Mouse (Mus musculus) kidney, embryonic 14.5 days (tissue): ENCODE results near the gene Lig3. TPM values are rescaled to one million over a fixed set of nuclear protein-coding genes. Genes with fewer than 3 reads are reported as not detected.
A peak's percentile ranks its signal among the peaks of the same experiment; 100 is the strongest.

Experiments
- ATAC-seq: fragments of 200-750 bp; cut with Nextera tagmentation; 2 replicates; pipeline ENCODE4 v1.8.0; 2017; ENCODE audit warnings: moderate number of reproducible peaks, mild to moderate bottlenecking, moderate TSS enrichment, moderate library complexity; ENCODE audit not compliant: low FRiP score, low TSS enrichment
- H3K27ac ChIP-seq: fragments of 300-500 bp; sonication (generic); 2 replicates; pipeline ENCODE4 v1.5.1; 2014; ENCODE audit warnings: low read depth, mild to moderate bottlenecking, low read length, moderate library complexity, mixed read lengths
- H3K27me3 ChIP-seq: fragments of 300-500 bp; sonication (generic); 2 replicates; pipeline ENCODE4 v1.6.1; 2014; ENCODE audit warnings: mild to moderate bottlenecking, low read length; ENCODE audit not compliant: control insufficient read depth, insufficient read depth
- H3K36me3 ChIP-seq: fragments of 300-500 bp; sonication (generic); 2 replicates; pipeline ENCODE4 v1.6.1; 2014; ENCODE audit warnings: low read length, mixed read lengths; ENCODE audit not compliant: control insufficient read depth, insufficient read depth
- H3K4me1 ChIP-seq: fragments of 300-500 bp; sonication (generic); 2 replicates; pipeline ENCODE4 v1.6.1; 2014; ENCODE audit warnings: low read length, mixed read lengths; ENCODE audit not compliant: control insufficient read depth, insufficient read depth
- H3K4me2 ChIP-seq: fragments of 300-500 bp; sonication (generic); replicated peaks from 2 replicates; pipeline ENCODE4 v1.6.1; 2014; ENCODE audit warnings: low read depth, mild to moderate bottlenecking, low read length
- H3K4me3 ChIP-seq: fragments of 300-500 bp; sonication (generic); 2 replicates; pipeline ENCODE4 v1.5.1; 2014; ENCODE audit warnings: mild to moderate bottlenecking, low read length
- H3K9ac ChIP-seq: fragments of 300-500 bp; sonication (generic); 2 replicates; pipeline ENCODE4 v1.6.1; 2014; ENCODE audit warnings: low read depth, mild to moderate bottlenecking, low read length, moderate library complexity
- H3K9me3 ChIP-seq: fragments of 300-500 bp; sonication (generic); 2 replicates; pipeline ENCODE4 v1.6.1; 2016; ENCODE audit warnings: low read length; ENCODE audit not compliant: control insufficient read depth
- WGBS: fragments of 180-500 bp; shearing (Covaris S2); extraction: QIAGEN DNeasy Blood & Tissue Kit; methylation state at CpG from one replicate; pipeline ENCODE4 v1.1.7; 2014; 5-methylcytosine and 5-hydroxymethylcytosine counted together
- polyA plus RNA-seq: library from polyadenylated mRNA; unstranded; fragments of >200 nt; fragmentation: Nextera tagmentation; extraction: Ambion mirVana; gene quantifications from 2 replicates; pipeline ENCODE4 v1.2.1, GENCODE M21; 2014

The Lig3 gene
- polyA plus RNA-seq, 1 experiment from 2014 or later: 40.4 TPM

DNA sequence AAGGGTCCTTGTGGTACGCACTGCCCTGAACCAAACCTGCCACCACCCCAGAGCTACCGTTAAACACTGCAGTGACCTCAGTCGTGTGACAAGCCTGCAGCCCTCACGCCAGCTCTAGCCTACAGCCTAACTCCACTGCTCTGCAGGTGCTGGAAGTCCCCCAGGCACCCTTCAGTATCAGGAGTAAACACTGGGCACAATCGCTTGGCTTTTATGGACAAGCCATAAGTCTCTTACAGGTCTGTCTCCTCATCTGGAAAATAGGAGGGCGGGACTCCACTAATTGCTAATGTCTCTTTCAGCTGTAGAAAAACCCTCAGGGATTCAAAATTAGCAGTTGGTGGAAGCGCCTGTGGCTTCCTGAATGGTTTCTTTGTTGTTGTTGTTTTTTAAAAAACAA lies 56.3 kb downstream of the Lig3 start:
- Histone ChIP-seq H3K27me3 (no peaks in the 10 kb centered on the region), H3K9ac (no peak overlapping the region), H3K4me1 (peaks cover 12% of the 10 kb centered on the region), H3K27ac (0 out of 2 replicates have a peak overlapping the region, but pooled peaks have one; percentile 27), H3K4me2 (no peak overlapping the region), H3K36me3 (no peaks in the 10 kb centered on the region), H3K4me3 (no peak overlapping the region), H3K9me3 (no peaks in the 10 kb centered on the region)
- WGBS: 37% methylated on average over 7 of the region's 7 CpGs
- 0 out of 2 replicates have a peak, but pooled peaks have one; percentile 52 for ATAC-seq

DNA sequence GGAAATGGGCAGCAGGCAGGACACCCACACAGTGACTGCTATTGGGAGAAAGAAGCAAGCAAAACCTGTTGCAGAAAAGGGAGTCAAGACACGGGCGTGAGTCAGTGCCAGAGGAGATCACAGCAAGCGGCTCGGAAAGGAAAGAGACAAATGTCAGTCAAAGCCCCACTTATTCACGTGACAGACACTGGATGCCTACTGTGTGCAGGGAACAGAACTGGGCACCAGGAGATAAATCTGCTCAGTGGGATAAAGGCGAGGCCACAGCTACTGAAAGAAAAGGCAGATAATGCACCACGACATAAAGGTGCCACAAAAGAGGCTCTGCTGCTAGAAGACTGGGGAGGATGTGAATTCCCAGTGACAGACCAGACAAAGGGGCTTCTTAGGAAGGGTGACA lies 56.9 kb downstream of the Lig3 start:
- ATAC-seq: no peak
- H3K27me3 ChIP-seq: no peaks in the 10 kb centered on the region
- no peak overlapping the region for H3K4me3 ChIP-seq
- no peaks in the 10 kb centered on the region for H3K36me3 ChIP-seq
- peaks cover 12% of the 10 kb centered on the region for H3K4me1 ChIP-seq
- H3K9ac ChIP-seq: no peak overlapping the region
- H3K4me2 ChIP-seq: no peak overlapping the region
- no peak overlapping the region; the same call in 1 of the 2 replicates for H3K27ac ChIP-seq
- WGBS: 57% methylated on average over 7 of the region's 7 CpGs
- no peaks in the 10 kb centered on the region for H3K9me3 ChIP-seq

DNA sequence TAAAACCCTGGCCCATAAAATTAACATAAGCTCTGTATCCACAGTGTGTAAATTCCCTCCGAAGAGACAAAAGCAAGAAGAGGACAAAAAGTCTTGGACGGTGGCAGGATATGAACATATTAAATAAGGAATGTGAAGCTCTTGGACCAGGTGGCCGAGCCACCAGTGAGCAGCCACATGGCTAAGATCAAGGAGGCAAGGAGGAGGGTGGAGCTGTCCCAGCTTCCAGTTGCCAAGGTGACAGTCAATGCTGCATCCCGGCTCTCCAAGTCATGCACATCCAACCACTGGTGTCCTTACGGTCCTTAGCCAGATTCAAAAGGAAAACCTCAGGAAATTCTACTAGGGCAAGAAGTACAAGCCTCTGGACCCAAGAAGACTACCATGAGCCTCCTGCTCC lies 57.6 kb downstream of the Lig3 start:
- Histone ChIP-seq H3K4me1 (peaks cover 12% of the 10 kb centered on the region), H3K4me2 (no peak overlapping the region), H3K27me3 (no peaks in the 10 kb centered on the region), H3K4me3 (no peak overlapping the region), H3K9ac (no peak overlapping the region), H3K27ac (no peak overlapping the region), H3K9me3 (no peaks in the 10 kb centered on the region), H3K36me3 (no peaks in the 10 kb centered on the region)
- 52% methylated on average over 5 of the region's 5 CpGs for WGBS
- ATAC-seq: no peak

DNA sequence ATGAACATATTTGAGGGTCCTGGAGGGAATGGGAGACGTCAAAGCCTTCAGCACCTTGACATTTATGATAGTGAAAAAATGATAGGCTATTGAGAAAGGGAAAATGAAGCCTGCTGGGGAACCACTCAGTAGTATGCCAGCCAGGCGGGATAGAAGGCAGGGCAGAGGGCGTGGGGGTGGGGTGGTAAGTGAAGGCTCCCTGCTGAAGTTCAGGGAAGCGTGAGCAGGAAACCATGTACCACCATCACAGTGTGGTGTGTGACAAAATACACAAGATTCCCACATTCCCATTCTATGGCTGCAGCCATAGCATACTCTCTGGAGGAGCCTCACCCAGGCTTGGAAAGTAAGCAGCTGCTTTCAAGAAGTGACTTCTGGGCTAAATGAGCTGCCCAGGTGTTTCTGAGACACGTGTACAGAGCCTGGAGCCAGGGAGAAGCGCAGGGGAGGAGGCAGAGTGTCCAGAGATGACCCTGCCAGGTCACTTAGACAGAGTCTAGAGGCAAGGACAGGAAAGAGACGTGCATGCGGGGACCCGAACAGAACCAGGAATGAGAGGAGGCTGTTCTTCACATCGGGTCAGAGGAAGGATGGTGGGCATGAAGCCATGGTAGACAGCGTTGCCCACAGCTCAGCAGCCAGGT lies 64.0 kb downstream of the Lig3 start:
- Histone ChIP-seq H3K4me1 (peaks cover 21% of the 10 kb centered on the region; the same call in 1 of the 2 replicates), H3K27me3 (no peaks in the 10 kb centered on the region), H3K4me3 (no peak overlapping the region), H3K36me3 (no peaks in the 10 kb centered on the region), H3K9me3 (no peaks in the 10 kb centered on the region), H3K4me2 (peak overlapping the region; percentile 26), H3K9ac (no peak overlapping the region), H3K27ac (0 out of 2 replicates have a peak overlapping the region, but pooled peaks have one; percentile 18)
- WGBS: 67% methylated on average over 11 of the region's 11 CpGs
- ATAC-seq: no peak

DNA sequence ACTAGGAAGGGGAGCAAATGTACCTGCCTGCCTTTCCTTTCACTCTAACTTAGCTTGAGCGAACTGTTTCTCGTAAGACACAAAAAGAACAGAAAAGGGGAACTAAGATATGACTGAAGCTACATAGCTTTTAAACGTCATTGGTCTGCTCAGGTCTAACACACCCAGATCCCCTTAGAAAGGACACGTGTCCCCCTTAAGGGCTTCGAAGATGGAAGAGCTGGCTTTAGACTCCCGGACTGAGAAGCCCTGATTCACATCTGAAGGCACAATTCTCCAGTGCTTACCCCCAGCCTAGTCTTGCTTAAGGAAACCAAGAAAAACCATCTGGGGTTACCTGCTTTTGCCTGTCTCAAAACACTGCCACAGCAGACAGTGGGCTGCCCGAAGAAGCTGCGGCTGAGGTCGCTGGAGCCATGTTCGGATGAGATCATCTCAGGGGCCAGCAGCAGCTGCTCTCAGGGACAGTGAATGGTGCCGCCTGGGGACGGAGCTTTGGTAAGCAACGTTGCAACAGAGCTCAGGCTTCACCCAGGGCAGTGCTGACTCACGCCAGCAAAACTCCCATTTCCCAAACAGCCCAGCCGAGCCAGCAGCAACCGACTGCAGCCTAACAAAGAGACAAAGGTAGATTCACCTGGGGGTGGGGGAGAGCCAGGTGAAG lies 64.6 kb downstream of the Lig3 start:
- H3K9me3 ChIP-seq: no peaks in the 10 kb centered on the region
- H3K36me3 ChIP-seq: no peaks in the 10 kb centered on the region
- peak overlapping the region; percentile 26 for H3K4me2 ChIP-seq
- WGBS: 32% methylated on average over 16 of the region's 16 CpGs
- peak overlapping the region; percentile 32; the same call in 1 of the 2 replicates for H3K9ac ChIP-seq
- peak overlapping the region; percentile 18; the same call in 1 of the 2 replicates for H3K27ac ChIP-seq
- peak; percentile 80 for ATAC-seq
- H3K4me1 ChIP-seq: peaks cover 27% of the 10 kb centered on the region
- no peak overlapping the region; the same call in 1 of the 2 replicates for H3K4me3 ChIP-seq
- no peaks in the 10 kb centered on the region for H3K27me3 ChIP-seq

DNA sequence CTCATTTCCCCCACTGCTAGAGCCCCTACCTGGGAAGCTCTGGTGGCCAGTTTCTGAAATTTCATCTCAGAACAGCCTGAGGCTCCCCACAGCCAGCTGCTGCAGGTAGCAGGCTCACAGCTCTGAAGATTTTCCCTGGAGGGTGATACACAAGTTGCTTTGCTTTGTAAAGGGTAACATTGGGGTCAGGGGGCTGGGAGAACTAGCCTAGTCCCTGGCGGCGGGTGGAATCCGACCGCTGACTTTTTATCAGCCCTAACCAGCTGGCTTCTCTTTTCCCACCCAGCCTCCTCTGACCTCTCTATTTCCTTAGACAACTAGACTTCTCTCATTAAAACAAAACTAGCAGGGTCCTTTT lies 65.2 kb downstream of the Lig3 start:
- 13% methylated on average over 4 of the region's 4 CpGs for WGBS
- H3K27me3 ChIP-seq: no peaks in the 10 kb centered on the region
- peak overlapping the region; percentile 32; the same call in 1 of the 2 replicates for H3K9ac ChIP-seq
- peak overlapping the region; percentile 26 for H3K4me2 ChIP-seq
- peaks cover 32% of the 10 kb centered on the region for H3K4me1 ChIP-seq
- H3K9me3 ChIP-seq: no peaks in the 10 kb centered on the region
- H3K36me3 ChIP-seq: no peaks in the 10 kb centered on the region
- H3K27ac ChIP-seq: peak overlapping the region; percentile 18; the same call in 1 of the 2 replicates
- no peak overlapping the region; the same call in 1 of the 2 replicates for H3K4me3 ChIP-seq
- 0 out of 2 replicates have a peak, but pooled peaks have one; percentile 41 for ATAC-seq

DNA sequence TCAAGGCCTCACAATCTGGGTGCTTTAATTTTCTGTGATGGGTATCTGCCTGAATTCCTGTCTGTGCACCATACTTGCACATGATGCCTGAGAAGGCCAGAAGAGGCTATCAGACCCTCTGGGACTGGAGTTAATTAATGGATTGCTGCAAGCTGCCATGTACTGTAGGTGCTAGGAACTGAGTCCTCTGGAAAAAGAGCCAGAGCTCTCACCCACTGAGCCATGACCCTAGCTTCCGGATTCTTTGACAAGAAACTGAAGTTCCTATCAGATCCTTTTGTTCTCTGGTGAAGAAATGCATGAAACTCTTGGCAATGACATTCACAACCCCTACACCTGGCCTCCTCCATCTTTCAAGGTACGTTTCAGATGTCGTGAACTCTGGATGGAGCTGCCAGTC lies 66.0 kb downstream of the Lig3 start:
- H3K4me3 ChIP-seq: no peak overlapping the region
- 65% methylated on average over 3 of the region's 3 CpGs for WGBS

DNA sequence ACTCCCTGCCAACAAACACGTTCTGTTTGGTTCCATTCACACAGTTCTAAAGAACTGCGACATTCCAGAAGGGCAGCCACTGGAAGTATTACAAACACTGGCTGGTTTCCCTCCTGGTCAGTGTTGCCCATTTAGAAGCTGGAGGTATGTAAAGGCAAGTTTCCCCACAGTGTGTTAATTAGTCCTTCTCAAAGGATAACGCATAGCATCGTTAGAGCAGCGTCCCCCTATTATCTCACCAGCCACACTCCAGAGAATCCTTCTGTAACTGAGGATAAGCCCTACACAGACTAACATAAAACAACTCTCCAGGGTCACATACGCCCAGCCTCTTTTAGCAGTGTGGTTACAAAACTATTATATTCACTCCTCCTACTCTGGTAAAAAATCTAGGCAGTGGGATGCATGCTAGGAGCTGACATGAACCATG lies 66.7 kb downstream of the Lig3 start:
- no peak for ATAC-seq
- 42% methylated on average over 6 of the region's 6 CpGs for WGBS
- Histone ChIP-seq H3K27ac (no peak overlapping the region), H3K4me1 (peaks cover 32% of the 10 kb centered on the region), H3K36me3 (no peaks in the 10 kb centered on the region), H3K9ac (no peak overlapping the region), H3K9me3 (no peaks in the 10 kb centered on the region), H3K4me3 (no peak overlapping the region), H3K27me3 (no peaks in the 10 kb centered on the region), H3K4me2 (no peak overlapping the region)

More for the DNA sequence above, 66.0 kb downstream of the Lig3 start:
- Histone ChIP-seq H3K4me1 (peaks cover 32% of the 10 kb centered on the region), H3K36me3 (no peaks in the 10 kb centered on the region), H3K27me3 (no peaks in the 10 kb centered on the region), H3K27ac (no peak overlapping the region), H3K4me2 (no peak overlapping the region), H3K9ac (no peak overlapping the region), H3K9me3 (no peaks in the 10 kb centered on the region)
- ATAC-seq: no peak

DNA sequence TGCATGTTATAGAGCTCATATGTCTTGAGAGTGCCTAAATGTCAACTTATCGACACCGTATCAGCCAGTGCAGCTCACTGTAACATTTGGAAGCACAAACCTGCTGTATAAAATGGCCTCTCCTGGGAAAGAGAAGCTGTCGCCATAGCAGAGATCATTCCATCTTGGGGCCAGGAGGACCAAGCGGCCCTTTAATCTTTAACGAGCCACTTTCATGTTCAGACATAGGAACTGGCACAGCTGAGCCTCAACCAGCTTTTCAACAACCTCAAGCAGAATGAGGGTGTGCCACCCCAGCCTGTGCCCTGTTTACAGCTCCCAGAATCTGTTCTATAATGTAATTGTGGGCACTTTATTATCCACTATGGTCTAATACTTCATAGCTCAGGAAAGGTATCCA lies 69.4 kb downstream of the Lig3 start:
- 41% methylated on average over 5 of the region's 5 CpGs for WGBS
- no peak for ATAC-seq
- H3K4me2 ChIP-seq: no peak overlapping the region
- no peaks in the 10 kb centered on the region for H3K9me3 ChIP-seq
- peaks cover 25% of the 10 kb centered on the region for H3K4me1 ChIP-seq
- H3K27me3 ChIP-seq: no peaks in the 10 kb centered on the region
- no peaks in the 10 kb centered on the region for H3K36me3 ChIP-seq
- H3K9ac ChIP-seq: no peak overlapping the region
- H3K4me3 ChIP-seq: no peak overlapping the region
- H3K27ac ChIP-seq: peak overlapping the region; percentile 12; the same call in 1 of the 2 replicates
